Mouse (Mus musculus) brain, embryonic 14.5 days (tissue): ENCODE results near the gene Muc4. TPM values are rescaled to one million over a fixed set of nuclear protein-coding genes. Genes with fewer than 3 reads are reported as not detected.
A peak's percentile ranks its signal among the peaks of the same experiment; 100 is the strongest.

Experiments
- DNase-seq: peaks from one replicate; pipeline ENCODE4 v3.0.0-alpha.2; 2011; ENCODE audit warnings: low read depth
- CTCF ChIP-seq: fragments of 200-500 bp; IDR thresholded peaks from 2 replicates; pipeline ENCODE4 v1.5.1; 2012; ENCODE audit warnings: inconsistent platforms, mild to moderate bottlenecking, moderate library complexity, borderline replicate concordance; ENCODE audit not compliant: insufficient read depth, insufficient read length; ENCODE audit errors: extremely low read depth
- POLR2A ChIP-seq: fragments of 200-500 bp; IDR thresholded peaks from 2 replicates; pipeline ENCODE4 v1.6.1; 2012; ENCODE audit warnings: mild to moderate bottlenecking, inconsistent platforms, borderline replicate concordance; ENCODE audit not compliant: poor library complexity, insufficient read depth, insufficient read length, severe bottlenecking; ENCODE audit errors: extremely low read depth
- polyA plus RNA-seq: library from polyadenylated mRNA; depleted of rRNA; stranded (reverse); fragments of >200 nt; gene quantifications from 2 replicates; pipeline ENCODE4 v1.2.3, GENCODE M21; 2012

Gene Muc4
- polyA plus RNA-seq, 1 experiment: 0.07 TPM

DNA sequence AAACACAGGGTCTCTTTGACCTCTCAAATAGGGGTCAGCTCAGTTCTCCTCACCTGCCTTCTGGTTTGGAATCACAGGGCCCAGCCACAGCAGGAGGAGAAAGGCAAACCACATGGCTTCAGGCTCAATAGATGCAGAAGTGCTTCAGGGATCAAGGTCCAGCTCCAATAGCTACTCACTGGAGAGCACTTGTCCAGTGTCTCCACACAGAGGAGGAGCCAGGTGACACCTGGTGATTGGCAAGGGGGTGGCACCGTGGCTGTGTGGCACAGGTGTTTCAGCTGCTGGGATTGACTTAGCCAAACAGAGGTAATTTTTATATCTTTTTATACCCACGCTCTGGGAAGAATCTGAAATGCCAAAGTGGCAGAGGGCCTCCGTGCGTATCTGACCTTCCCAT lies 74.6 kb downstream of the Muc4 start, which contains the start of gene Smbd1:
TSS of gene Smbd1 (minus strand) at position 157 of the 400 bp plus-strand sequence.
- DNase-seq: no peak
- no peak for TF ChIP-seq POLR2A
- no peak for TF ChIP-seq CTCF

DNA sequence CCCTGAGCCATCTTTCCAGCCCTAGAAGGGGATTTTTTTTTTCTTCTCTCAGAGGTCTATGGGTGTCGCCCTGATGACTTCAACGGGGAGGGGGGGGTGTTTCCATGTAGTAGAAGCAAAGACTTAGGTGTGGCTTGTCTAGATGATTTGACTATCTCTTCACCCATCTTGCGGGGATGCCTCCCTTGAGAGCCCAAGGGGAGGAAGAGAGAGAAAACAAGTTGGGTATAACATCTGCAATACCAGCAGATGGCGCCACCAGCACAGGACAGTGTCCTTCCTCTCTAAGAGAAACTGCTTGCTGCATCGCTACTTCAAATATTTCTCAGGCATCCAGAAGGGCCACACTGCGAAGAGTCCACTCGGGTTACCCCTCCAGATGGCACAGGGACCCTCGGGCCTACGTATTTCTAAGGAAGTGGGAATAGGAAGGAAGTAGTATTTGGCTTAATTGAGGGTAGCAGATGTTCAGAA lies 77.2 kb downstream of the Muc4 start:
- no peak for TF ChIP-seq POLR2A
- TF ChIP-seq CTCF: peak; percentile 90
- peak; percentile 95 for DNase-seq

- no peak for DNase-seq
Measured at GRCm38 (mm10) chr16:32813362-32813761, 77.7 kb downstream of the Muc4 start.

DNA sequence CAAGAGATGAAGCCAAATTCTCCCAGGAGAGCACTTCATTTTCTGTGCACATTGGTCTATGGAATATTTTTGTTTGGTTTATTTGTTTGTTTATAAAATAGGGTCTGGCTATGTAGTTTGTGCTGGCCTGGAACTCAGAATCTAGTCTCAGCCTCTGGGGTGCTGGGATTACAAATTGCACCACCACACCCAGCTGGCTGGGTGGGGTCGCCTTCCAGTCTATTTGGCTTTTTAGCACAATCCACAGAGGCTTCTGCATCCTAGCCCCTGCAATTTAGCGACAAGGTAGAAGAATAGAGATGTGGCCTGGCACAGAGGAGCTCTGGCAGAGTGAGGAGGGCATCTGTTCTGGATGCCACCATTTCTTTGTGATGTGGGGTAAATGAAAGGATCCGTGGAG lies 78.1 kb downstream of the Muc4 start:
- no peak for DNase-seq
- no peak for TF ChIP-seq CTCF
- TF ChIP-seq POLR2A: no peak

More at GRCm38 (mm10) chr16:32813362-32813761, 77.7 kb downstream of the Muc4 start:
- TF ChIP-seq CTCF (0 out of 2 replicates have a peak, but pooled peaks have one; percentile 23), POLR2A (no peak)

DNA sequence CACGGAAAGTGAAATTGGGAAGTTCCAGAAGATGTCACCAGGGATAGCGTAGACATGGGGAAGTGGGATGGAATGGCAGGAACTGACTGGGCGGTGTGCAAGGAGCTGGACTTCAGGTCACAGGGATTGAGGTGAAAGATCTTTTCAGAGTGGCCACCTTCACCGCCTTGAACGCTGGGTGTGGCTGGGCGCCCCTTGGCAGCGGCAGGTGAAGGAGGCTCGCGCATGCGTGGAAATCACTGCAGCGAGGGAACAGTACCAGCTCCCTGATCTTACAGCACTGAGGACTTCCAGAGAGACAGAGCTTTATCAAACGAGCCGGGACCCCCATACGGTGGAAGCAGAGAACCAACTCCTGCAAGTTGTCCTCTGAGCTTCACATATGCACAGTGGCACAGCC lies 78.9 kb downstream of the Muc4 start:
- TF ChIP-seq POLR2A: no peak
- no peak for TF ChIP-seq CTCF
- DNase-seq: peak; percentile 61

GRCm38 (mm10) chr16:32815160-32815605 lies 79.5 kb downstream of the Muc4 start:
- DNase-seq: no peak

GRCm38 (mm10) chr16:32818036-32818435 lies 82.3 kb downstream of the Muc4 start:
- no peak for TF ChIP-seq POLR2A
- TF ChIP-seq CTCF: no peak
- no peak for DNase-seq

More at GRCm38 (mm10) chr16:32815160-32815605, 79.5 kb downstream of the Muc4 start:
- TF ChIP-seq CTCF (no peak), POLR2A (no peak)

DNA sequence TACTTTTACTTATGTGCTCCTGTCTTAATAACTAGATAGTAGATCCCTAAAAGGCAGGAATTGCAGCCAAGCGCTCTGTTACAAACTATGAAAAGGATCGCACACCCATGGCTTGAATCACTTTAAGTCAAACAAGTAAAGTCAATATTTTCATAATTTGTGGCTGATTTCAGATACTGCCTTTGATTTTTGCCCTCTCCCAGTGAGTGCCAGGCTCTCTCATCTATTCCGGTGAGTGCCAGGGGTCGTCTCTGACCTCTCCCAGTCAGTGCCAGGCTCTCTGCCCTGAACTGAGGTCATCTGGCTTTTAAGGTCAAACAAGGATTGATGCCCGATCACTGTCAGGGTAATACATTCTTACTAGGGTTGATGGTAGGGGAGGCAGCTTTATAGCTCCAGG lies 82.8 kb downstream of the Muc4 start:
- TF ChIP-seq POLR2A (no peak), CTCF (no peak)
- no peak for DNase-seq

DNA sequence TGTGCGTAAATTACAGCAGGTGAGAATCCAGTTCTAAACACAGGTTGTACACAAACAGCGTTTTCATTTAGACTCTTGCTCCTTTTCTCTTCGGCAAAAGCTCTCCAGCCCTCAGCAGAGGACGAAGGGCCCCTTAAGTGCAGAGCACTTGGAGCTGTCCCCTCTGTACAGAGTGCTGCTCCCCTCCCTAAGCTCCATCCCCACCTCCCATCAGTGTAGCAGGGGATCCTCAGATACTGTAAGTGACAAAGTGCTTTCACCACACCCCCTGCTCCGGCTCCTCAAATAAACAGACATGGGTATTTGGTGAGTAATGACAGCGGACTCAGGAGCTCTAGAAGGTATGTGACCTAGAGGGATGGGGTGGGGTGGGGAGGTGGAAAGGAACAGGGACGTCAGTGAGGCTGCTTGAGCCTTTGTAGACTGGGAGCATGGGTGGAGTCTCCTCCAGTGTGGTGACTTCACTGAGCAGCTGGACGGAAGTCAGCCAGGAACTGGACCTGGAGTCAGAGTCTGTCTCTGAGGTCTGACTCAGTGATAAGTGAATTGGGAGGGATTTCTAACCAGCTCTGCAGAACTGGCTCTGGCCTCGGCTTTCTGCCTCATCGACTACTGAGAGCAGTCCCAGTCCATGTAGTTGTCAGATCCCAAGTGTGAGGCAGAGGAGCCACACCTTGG lies 86.2 kb downstream of the Muc4 start:
- no peak for TF ChIP-seq CTCF
- TF ChIP-seq POLR2A: no peak

GRCm38 (mm10) chr16:32822450-32822827 lies 86.8 kb downstream of the Muc4 start:
- no peak for DNase-seq
- TF ChIP-seq POLR2A: no peak
- no peak for TF ChIP-seq CTCF

More for the DNA sequence above, 86.2 kb downstream of the Muc4 start:
- DNase-seq: no peak

GRCm38 (mm10) chr16:32822881-32823280 lies 87.2 kb downstream of the Muc4 start:
- TF ChIP-seq CTCF: no peak
- TF ChIP-seq POLR2A: no peak

DNA sequence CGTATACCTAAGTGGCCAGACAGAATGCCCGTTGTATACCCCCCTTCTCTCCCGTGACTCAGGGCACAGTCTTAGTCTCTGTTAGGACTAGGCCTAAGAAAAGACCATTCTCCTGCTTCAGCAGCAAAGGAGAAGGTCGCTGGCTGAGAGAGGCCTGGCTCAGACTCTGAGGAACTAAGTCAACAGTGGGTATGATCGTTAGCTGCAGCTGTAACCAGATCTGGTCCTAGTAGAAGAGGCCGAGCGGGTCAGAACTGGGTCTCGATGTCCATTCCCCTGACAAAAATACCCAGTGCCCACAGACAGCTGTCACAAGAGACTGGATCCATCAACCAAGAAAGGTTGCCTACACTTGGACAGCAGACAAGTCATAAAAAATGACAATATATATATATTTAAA lies 87.8 kb downstream of the Muc4 start:
- no peak for DNase-seq
- TF ChIP-seq CTCF (no peak), POLR2A (no peak)

More at GRCm38 (mm10) chr16:32822881-32823280, 87.2 kb downstream of the Muc4 start:
- no peak for DNase-seq
